Mouse (Mus musculus) stomach, embryonic 14.5 days (tissue): ENCODE data around the gene Crisp1. TPM values are rescaled to one million over a fixed set of nuclear protein-coding genes. Genes with fewer than 3 reads are reported as not detected.

Experiments
- ATAC-seq: fragments of 200-750 bp; cut with Nextera tagmentation; 2 replicates; pipeline ENCODE4 v1.8.0; 2017; ENCODE audit warnings: low read depth, moderate TSS enrichment; ENCODE audit not compliant: insufficient number of reproducible peaks, insufficient read depth, low FRiP score
- H3K27ac ChIP-seq: fragments of 300-500 bp; sonication (generic); 2 replicates; pipeline ENCODE4 v1.5.1; 2014; ENCODE audit warnings: mild to moderate bottlenecking, low read length, moderate library complexity, mixed read lengths
- H3K27me3 ChIP-seq: fragments of 300-500 bp; sonication (generic); 2 replicates; pipeline ENCODE4 v1.6.1; 2014; ENCODE audit warnings: low read length, control low read depth, mixed read lengths; ENCODE audit not compliant: control insufficient read depth, insufficient read depth
- H3K36me3 ChIP-seq: fragments of 300-500 bp; sonication (generic); 2 replicates; pipeline ENCODE4 v1.6.1; 2014; ENCODE audit warnings: mild to moderate bottlenecking, control low read depth, low read length, moderate library complexity, mixed read lengths; ENCODE audit not compliant: control insufficient read depth, insufficient read depth
- H3K4me1 ChIP-seq: fragments of 300-500 bp; sonication (generic); 2 replicates; pipeline ENCODE4 v1.6.1; 2014; ENCODE audit warnings: low read length, control low read depth, mixed read lengths; ENCODE audit not compliant: control insufficient read depth, insufficient read depth
- H3K4me2 ChIP-seq: fragments of 300-500 bp; sonication (generic); replicated peaks from 2 replicates; pipeline ENCODE4 v1.6.1; 2014; ENCODE audit warnings: low read depth, low read length, control low read depth
- H3K4me3 ChIP-seq: fragments of 300-500 bp; sonication (generic); 2 replicates; pipeline ENCODE4 v1.5.1; 2014; ENCODE audit warnings: low read depth, low read length, control low read depth
- H3K9ac ChIP-seq: fragments of 300-500 bp; sonication (generic); replicated peaks from 2 replicates; pipeline ENCODE4 v1.6.1; 2014; ENCODE audit warnings: low read depth, mild to moderate bottlenecking, control low read depth, low read length, moderate library complexity, mixed read lengths
- H3K9me3 ChIP-seq: fragments of 300-500 bp; sonication (generic); 2 replicates; pipeline ENCODE4 v1.6.1; 2016; ENCODE audit warnings: low read depth, low read length, control low read depth; ENCODE audit not compliant: control insufficient read depth
- WGBS: fragments of 180-500 bp; shearing (Covaris S2); extraction: QIAGEN DNeasy Blood & Tissue Kit; methylation state at CpG from one replicate; pipeline ENCODE4 v1.1.7; 2014; 5-methylcytosine and 5-hydroxymethylcytosine counted together
- polyA plus RNA-seq: library from polyadenylated mRNA; unstranded; fragments of >200 nt; fragmentation: Nextera tagmentation; extraction: Ambion mirVana; gene quantifications from 2 replicates; pipeline ENCODE4 v1.2.1, GENCODE M21; 2014

Crisp1 gene
- polyA plus RNA-seq = not detected in 2 replicates

DNA sequence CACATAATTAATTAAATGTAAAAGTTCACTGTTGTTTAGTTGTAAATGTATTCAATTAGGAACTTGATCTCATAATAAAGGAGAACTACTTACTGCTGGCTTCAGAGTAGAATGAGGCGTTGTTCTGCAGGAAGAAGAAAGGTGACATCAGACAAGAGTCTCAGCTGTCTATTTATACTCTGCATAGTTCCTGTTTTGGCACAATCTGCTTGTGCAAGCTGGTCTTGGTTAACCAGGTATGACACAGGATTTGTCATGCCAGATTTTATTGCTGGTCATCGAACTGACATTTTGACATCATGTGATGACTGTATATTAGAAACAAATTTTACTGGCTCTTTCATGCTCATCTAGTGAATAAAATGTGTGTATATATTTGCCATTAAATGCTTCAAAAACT, at the start of gene Crisp1:
Gene Crisp1, minus strand, starts transcription at position 146 of the 400 bp plus-strand sequence.
- Histone ChIP-seq H3K9me3 (no peaks in the 10 kb centered on the region), H3K4me3 (no peak within 1 kb of the TSS), H3K4me1 (no peaks in the 10 kb centered on the region), H3K9ac (no peak within 1 kb of the TSS), H3K27me3 (no peaks in the 10 kb centered on the region), H3K36me3 (no peaks in the 10 kb centered on the region), H3K27ac (no peak within 1 kb of the TSS), H3K4me2 (no peak within 1 kb of the TSS)
- no peak for ATAC-seq
- WGBS = 74% methylated on average over 2 of the region's 2 CpGs

DNA sequence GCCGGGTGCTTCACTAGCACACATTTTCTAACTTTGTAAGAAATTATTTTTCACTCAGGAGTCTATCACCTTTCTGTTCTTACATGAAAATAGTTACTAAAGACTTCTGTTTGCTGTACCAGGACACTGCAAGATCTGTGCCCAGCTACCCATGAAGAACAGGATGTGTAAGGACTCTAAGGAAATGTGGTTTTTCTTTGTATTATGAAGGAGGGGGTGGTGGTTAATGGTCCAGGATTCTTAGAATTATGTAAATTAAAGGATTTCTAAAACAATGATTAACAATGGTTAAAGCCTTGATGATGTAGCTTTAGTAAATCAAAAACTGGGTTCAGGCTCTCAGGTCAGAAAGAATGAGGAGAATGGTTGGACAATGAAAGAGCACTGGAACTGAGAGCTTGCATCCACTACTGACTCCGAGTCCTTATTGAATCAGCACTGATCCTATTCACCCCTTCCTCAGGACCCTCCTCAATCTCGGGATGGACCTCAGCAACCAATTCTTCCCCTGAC, 23.5 kb upstream of the Crisp1 start:
- WGBS = 68% methylated on average over 3 of the region's 3 CpGs
- Histone ChIP-seq H3K36me3 (no peaks in the 10 kb centered on the region), H3K27me3 (no peaks in the 10 kb centered on the region), H3K4me2 (no peak overlapping the region), H3K9me3 (no peaks in the 10 kb centered on the region), H3K4me1 (no peaks in the 10 kb centered on the region), H3K27ac (no peak overlapping the region), H3K9ac (no peak overlapping the region), H3K4me3 (no peak overlapping the region)
- ATAC-seq = no peak

DNA sequence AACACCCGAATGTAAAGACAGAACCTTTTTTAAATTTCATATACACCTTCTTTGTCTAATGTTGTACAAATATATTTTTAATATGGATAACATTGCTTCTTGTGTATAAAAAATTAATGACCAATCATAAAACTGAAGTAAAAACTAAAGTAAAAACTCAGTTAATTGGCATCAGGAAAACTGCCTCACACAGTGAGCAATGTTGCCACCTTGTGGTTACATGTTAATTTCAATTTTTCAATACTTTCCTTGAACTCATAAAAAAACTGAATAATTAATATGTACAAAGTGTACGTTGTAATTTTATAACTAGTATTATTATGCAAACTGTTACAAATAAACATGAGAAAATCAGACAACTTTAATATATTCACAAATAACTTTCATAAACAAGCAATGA, 33.6 kb downstream of the Crisp1 start:
- Histone ChIP-seq H3K9ac (no peak overlapping the region), H3K36me3 (no peaks in the 10 kb centered on the region), H3K9me3 (no peaks in the 10 kb centered on the region), H3K27ac (no peak overlapping the region), H3K4me1 (no peaks in the 10 kb centered on the region), H3K27me3 (no peaks in the 10 kb centered on the region), H3K4me3 (no peak overlapping the region), H3K4me2 (no peak overlapping the region)
- WGBS = 74% methylated on average over 2 of the region's 2 CpGs
- no peak for ATAC-seq

DNA sequence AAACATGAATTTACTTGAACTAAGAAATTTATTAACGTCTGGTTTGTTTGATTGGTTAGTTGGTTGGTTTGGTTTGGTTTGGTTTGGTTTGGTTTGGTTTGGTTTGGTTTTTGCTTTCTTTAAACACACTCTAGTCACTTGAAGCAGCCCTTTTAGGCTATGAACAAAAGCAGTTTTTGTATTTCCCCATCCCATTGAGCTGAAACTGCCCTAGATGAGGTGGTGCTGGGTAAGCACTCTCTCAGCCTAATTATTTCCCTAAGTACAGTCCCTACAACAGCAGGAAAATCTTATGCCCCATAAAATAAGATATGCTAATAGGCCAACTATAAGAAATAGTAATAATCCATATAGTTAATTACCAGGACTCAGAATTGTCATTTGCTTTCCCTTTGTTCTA, 43.5 kb downstream of the Crisp1 start:
- Histone ChIP-seq H3K4me2 (no peak overlapping the region), H3K4me1 (no peaks in the 10 kb centered on the region), H3K9me3 (no peaks in the 10 kb centered on the region), H3K4me3 (no peak overlapping the region), H3K27me3 (no peaks in the 10 kb centered on the region), H3K27ac (no peak overlapping the region), H3K36me3 (no peaks in the 10 kb centered on the region), H3K9ac (no peak overlapping the region)
- 76% methylated on average over 1 of the region's 1 CpGs for whole genome bisulfite sequencing
- no peak for ATAC-seq

DNA sequence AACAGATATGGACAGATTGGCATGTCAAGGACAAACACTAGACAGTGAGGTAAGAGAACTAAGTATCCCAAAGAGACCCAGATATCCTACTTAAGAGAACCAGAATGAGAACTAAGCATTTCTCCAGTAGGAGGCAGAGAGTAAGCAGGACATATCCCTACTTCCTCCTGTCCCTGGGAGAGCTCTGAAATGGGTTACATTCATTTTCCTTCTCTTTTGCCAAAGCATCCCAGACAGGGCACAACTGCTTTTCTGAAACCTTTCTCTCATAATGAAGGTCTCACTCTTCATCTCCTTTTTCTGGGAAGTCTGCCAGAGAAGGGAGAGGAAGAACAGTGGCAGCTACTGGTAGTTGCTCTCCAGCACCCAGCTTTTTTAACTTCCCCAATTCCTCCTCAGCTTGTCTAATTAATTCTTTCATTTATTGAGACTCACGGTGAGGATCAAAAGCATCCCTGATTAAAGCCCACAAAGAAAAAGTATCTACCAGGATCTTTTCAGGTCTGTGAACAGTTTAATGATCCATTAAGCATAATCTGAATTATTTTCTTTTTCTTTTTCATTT, 44.0 kb downstream of the Crisp1 start:
- Histone ChIP-seq H3K36me3 (no peaks in the 10 kb centered on the region), H3K4me2 (no peak overlapping the region), H3K27ac (no peak overlapping the region), H3K9ac (no peak overlapping the region), H3K4me3 (no peak overlapping the region), H3K4me1 (no peaks in the 10 kb centered on the region), H3K9me3 (no peaks in the 10 kb centered on the region), H3K27me3 (no peaks in the 10 kb centered on the region)
- WGBS = 81% methylated on average over 1 of the region's 1 CpGs
- ATAC-seq = no peak

DNA sequence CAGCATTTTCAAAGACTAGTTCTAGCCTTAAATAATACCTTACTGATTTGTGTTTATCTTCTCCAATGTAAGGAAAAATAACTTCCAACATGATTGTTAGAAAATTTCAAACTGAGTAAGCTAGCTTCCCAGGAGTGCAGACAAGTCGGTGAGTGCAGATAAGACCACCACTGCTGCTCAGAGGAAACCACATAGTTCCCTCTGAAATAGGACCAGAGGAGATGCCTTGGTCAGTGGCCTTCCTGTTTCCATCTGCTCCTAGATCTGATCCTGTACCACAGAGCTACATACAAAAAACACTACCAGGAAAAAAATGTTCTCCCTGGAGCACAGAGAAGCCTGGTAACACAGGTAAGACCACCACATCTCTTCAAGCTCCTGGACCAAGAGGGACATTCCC, 66.5 kb downstream of the Crisp1 start:
- no peaks in the 10 kb centered on the region for H3K27me3 ChIP-seq
- H3K4me1 ChIP-seq = no peaks in the 10 kb centered on the region
- WGBS = 79% methylated on average over 1 of the region's 1 CpGs
- H3K9ac ChIP-seq = no peak overlapping the region
- no peak for ATAC-seq
- H3K27ac ChIP-seq = no peak overlapping the region
- no peaks in the 10 kb centered on the region for H3K36me3 ChIP-seq
- H3K4me3 ChIP-seq = no peak overlapping the region
- no peaks in the 10 kb centered on the region for H3K9me3 ChIP-seq
- H3K4me2 ChIP-seq = no peak overlapping the region

Other genes starting within 250 kb of the Crisp1 start
- gene AC192777.2, start 223.8 kb downstream of the Crisp1 start, polyA plus RNA-seq = not detected in 2 replicates
- not detected in 2 replicates for gene Pgk2, start 110.6 kb downstream of the Crisp1 start, polyA plus RNA-seq
- not detected in 2 replicates for gene Crisp3, start 76.9 kb downstream of the Crisp1 start, polyA plus RNA-seq
- gene Esp8, start 200.8 kb upstream of the Crisp1 start, polyA plus RNA-seq = 0.43 TPM in 1 of 2 replicates, not detected in the other
- not detected in 2 replicates for gene Esp6, start 242.3 kb upstream of the Crisp1 start, polyA plus RNA-seq